Mouse (Mus musculus): Measurements from ENCODE around the gene Clec12b. TPM values are rescaled to one million over a fixed set of nuclear protein-coding genes. Genes with fewer than 3 reads are reported as not detected.
"Not testable (repeated sequence)": the region's sequence is repeated elsewhere in the genome, so short reads cannot be mapped to it uniquely, and the experiment has no call there.

Gene Clec12b
- polyA plus RNA-seq, 1 experiment from 2014 or later, result 0.12 TPM

GRCm38 (mm10) chr6:129351091-129351490 is 34.6 kb downstream of the Clec12b start:
- Histone ChIP-seq H3K4me1 (ENCODE audit: insufficient read depth) (no peaks in the 10 kb centered on the region), H3K9me3 (ENCODE audit: low read depth, low read length) (no peaks in the 10 kb centered on the region), H3K4me2 (no peak overlapping the region), H3K36me3 (ENCODE audit: insufficient read depth) (no peaks in the 10 kb centered on the region), H3K4me3 (ENCODE audit: low read depth, low read length) (no peak overlapping the region), H3K9ac (no peak overlapping the region), H3K27ac (ENCODE audit: low read depth) (no peak overlapping the region), H3K27me3 (ENCODE audit: insufficient read depth, low read length) (no peaks in the 10 kb centered on the region)
- no peak for DNase-seq
- WGBS, result 93% methylated on average over 3 of the region's 3 CpGs
- ATAC-seq (ENCODE audit: insufficient read depth), result no peak
- no peak for TF ChIP-seq CTCF (IDR thresholded peaks at IDR 0.05; ENCODE audit: low read depth)

DNA sequence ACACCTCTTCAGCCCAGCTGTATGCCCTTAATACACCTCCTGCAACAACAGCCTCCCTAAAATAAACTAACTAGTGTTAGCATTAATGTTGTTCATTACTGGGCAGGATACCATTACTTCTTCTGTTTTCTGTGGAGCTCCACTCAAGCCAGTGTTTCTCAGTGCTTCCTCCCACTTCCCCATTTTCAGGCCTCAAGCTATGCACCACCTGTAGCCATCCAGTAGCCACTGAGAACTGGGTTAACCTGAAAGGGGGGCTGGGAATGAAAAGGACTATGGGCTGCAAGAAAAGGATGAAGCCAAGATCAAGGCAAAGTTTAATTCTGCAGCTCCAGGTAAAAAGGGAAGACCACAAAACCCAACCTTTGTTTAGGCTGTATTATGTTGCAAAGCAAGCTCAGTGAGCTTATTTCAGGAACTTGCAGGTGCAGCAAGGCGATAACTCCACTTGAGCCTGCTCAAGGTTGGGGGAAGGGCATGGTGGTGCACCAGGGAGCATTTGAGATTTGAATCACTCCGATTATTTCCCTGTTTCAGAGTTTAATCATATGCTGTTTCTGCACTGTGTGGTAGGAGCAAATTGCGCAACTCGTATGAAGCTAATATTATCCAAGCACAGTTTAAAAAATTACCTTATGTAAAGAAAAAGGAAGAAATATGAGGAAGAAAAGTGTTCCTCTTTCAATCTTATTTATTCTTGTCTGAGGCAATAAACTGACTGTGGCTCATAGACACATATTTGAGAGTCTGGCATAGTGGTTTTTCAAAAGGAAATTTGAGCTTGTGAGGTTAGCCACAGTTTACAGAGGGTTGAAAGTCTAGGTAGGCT is 35.9 kb downstream of the Clec12b start:
- no peak overlapping the region for H3K9ac ChIP-seq
- ATAC-seq (ENCODE audit: insufficient read depth) (peak; percentile 70), DNase-seq (peak; percentile 45)
- no peak overlapping the region for H3K4me3 ChIP-seq (ENCODE audit: low read depth, low read length)
- H3K4me2 ChIP-seq, result no peak overlapping the region
- H3K27ac ChIP-seq (ENCODE audit: low read depth), result peak overlapping the region; percentile 60; the same call in 1 of the 2 replicates
- WGBS, result 53% methylated on average over 4 of the region's 4 CpGs
- TF ChIP-seq CTCF (IDR thresholded peaks at IDR 0.05; ENCODE audit: low read depth), result no peak
- H3K9me3 ChIP-seq (ENCODE audit: low read depth, low read length), result no peaks in the 10 kb centered on the region
- no peaks in the 10 kb centered on the region for H3K27me3 ChIP-seq (ENCODE audit: insufficient read depth, low read length)
- no peaks in the 10 kb centered on the region for H3K36me3 ChIP-seq (ENCODE audit: insufficient read depth)
- no peaks in the 10 kb centered on the region for H3K4me1 ChIP-seq (ENCODE audit: insufficient read depth)

- no peak for ATAC-seq (ENCODE audit: insufficient read depth)
- no peak for TF ChIP-seq CTCF (IDR thresholded peaks at IDR 0.05; ENCODE audit: low read depth)
- WGBS, result 72% methylated on average over 3 of the region's 3 CpGs
Observed at GRCm38 (mm10) chr6:129344408-129344807, 41.3 kb downstream of the Clec12b start.

DNA sequence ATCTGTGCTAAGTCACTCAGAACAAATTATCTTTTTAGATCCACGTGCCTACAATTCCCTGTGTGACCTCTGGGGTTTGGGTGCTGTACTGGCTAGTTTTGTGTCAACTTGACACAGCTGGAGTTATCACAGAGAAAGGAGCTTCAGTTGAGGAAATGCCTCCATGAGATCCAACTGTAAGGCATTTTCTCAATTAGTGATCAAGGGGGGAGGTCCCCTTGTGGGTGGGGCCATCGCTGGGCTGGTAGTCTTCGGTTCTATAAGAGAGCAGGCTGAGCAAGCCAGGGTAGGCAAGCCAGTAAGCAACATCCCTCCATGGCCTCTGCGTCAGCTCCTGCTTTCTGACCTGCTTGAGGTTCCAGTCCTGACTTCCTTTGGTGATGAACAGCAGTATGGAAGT is 43.3 kb downstream of the Clec12b start, which contains the start of gene Clec12a:
Clec12a (plus strand) TSS at position 301 of the 400 bp plus-strand sequence.
- WGBS, result 75% methylated on average over 4 of the region's 4 CpGs
- DNase-seq; ATAC-seq (ENCODE audit: insufficient read depth); H3K4me3 ChIP-seq (ENCODE audit: low read depth, low read length); H3K36me3 ChIP-seq (ENCODE audit: insufficient read depth); H3K4me2 ChIP-seq; H3K9me3 ChIP-seq (ENCODE audit: low read depth, low read length); H3K27ac ChIP-seq (ENCODE audit: low read depth); H3K4me1 ChIP-seq (ENCODE audit: insufficient read depth); H3K9ac ChIP-seq; H3K27me3 ChIP-seq (ENCODE audit: insufficient read depth, low read length): not testable (repeated sequence)

More at GRCm38 (mm10) chr6:129344408-129344807, 41.3 kb downstream of the Clec12b start:
- Histone ChIP-seq H3K36me3 (ENCODE audit: insufficient read depth) (no peaks in the 10 kb centered on the region), H3K9ac (no peak overlapping the region), H3K4me2 (no peak overlapping the region), H3K4me3 (ENCODE audit: low read depth, low read length) (no peak overlapping the region), H3K4me1 (ENCODE audit: insufficient read depth) (no peaks in the 10 kb centered on the region), H3K9me3 (ENCODE audit: low read depth, low read length) (no peaks in the 10 kb centered on the region), H3K27ac (ENCODE audit: low read depth) (no peak overlapping the region), H3K27me3 (ENCODE audit: insufficient read depth, low read length) (no peaks in the 10 kb centered on the region)
- DNase-seq, result no peak

DNA sequence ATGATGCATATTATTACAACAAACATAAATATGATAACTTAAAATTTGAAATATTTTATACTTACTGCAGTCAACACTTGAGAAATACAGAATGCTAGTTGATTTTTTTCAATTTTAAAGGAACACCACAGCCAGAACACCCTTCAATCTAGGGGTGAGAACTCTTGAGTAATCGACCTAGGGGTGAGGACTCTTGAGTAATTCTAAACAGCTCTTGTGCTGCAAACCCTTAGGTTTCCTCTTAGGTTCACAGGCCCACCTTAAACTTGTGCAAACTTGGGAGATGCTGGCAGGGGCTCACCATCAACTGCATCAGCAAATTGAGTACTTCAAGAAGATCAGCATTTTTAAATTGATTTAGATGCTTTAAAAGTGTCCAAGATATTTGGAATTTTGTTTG is 47.9 kb downstream of the Clec12b start:
- WGBS, result 66% methylated on average over 1 of the region's 1 CpGs
- no peaks in the 10 kb centered on the region for H3K27me3 ChIP-seq (ENCODE audit: insufficient read depth, low read length)
- TF ChIP-seq CTCF (IDR thresholded peaks at IDR 0.05; ENCODE audit: low read depth), result no peak
- H3K4me1 ChIP-seq (ENCODE audit: insufficient read depth), result no peaks in the 10 kb centered on the region
- H3K9ac ChIP-seq, result no peak overlapping the region
- no peaks in the 10 kb centered on the region for H3K36me3 ChIP-seq (ENCODE audit: insufficient read depth)
- no peak overlapping the region for H3K27ac ChIP-seq (ENCODE audit: low read depth)
- DNase-seq (no peak), ATAC-seq (ENCODE audit: insufficient read depth) (no peak)
- H3K4me3 ChIP-seq (ENCODE audit: low read depth, low read length), result no peak overlapping the region
- no peak overlapping the region for H3K4me2 ChIP-seq
- H3K9me3 ChIP-seq (ENCODE audit: low read depth, low read length), result no peaks in the 10 kb centered on the region

GRCm38 (mm10) chr6:129333674-129334078 is 52.0 kb downstream of the Clec12b start:
- H3K9me3 ChIP-seq (ENCODE audit: low read depth, low read length), result no peaks in the 10 kb centered on the region
- WGBS, result 34% methylated on average over 11 of the region's 11 CpGs
- peak overlapping the region; percentile 8; the same call in 1 of the 2 replicates for H3K4me2 ChIP-seq
- H3K36me3 ChIP-seq (ENCODE audit: insufficient read depth), result no peaks in the 10 kb centered on the region
- H3K27ac ChIP-seq (ENCODE audit: low read depth), result no peak overlapping the region
- peak; percentile 78 for TF ChIP-seq CTCF (IDR thresholded peaks at IDR 0.05; ENCODE audit: low read depth)
- ATAC-seq (ENCODE audit: insufficient read depth), result peak; percentile 76; the same call in 1 of the 2 replicates
- no peak overlapping the region for H3K9ac ChIP-seq
- H3K27me3 ChIP-seq (ENCODE audit: insufficient read depth, low read length), result no peaks in the 10 kb centered on the region
- DNase-seq, result peak; percentile 82
- no peaks in the 10 kb centered on the region for H3K4me1 ChIP-seq (ENCODE audit: insufficient read depth)
- H3K4me3 ChIP-seq (ENCODE audit: low read depth, low read length), result no peak overlapping the region

DNA sequence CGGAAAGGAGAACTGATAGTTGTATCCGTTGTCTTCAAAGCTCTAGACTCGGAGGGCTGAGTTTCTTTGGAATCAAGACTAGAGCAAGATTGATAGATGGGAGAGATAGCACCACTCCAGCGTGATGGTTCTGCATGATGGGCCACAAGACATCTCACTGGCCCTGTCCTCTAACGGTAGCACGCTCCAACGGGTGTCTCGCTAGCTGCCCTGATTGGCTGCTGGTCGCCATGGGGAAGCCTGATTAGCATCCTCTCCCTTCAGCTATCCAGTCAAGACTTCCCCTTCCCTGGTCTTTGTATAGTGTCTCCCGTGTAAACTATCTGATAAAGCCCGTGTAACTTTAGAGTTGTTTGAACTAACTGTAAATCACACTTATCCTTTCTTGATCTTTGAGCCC is 54.1 kb downstream of the Clec12b start, which contains the start of gene 4922502D21Rik:
4922502D21Rik (minus strand) TSS at position 187 of the 400 bp plus-strand sequence.
- no peaks in the 10 kb centered on the region for H3K36me3 ChIP-seq (ENCODE audit: insufficient read depth)
- H3K4me1 ChIP-seq (ENCODE audit: insufficient read depth), result no peaks in the 10 kb centered on the region
- H3K9me3 ChIP-seq (ENCODE audit: low read depth, low read length), result no peaks in the 10 kb centered on the region
- WGBS, result 42% methylated on average over 11 of the region's 11 CpGs
- no peaks in the 10 kb centered on the region for H3K27me3 ChIP-seq (ENCODE audit: insufficient read depth, low read length)
- no peak within 1 kb of the TSS for H3K9ac ChIP-seq
- H3K4me2 ChIP-seq, result no peak within 1 kb of the TSS
- H3K27ac ChIP-seq (ENCODE audit: low read depth), result no peak within 1 kb of the TSS
- no peak within 1 kb of the TSS for H3K4me3 ChIP-seq (ENCODE audit: low read depth, low read length)
- no peak for TF ChIP-seq CTCF (IDR thresholded peaks at IDR 0.05; ENCODE audit: low read depth)
- DNase-seq, result no peak
- no peak for ATAC-seq (ENCODE audit: insufficient read depth)

Measured in lung, embryonic 14.5 days (tissue).